Mouse (Mus musculus): ENCODE data around the gene Polr1a. TPM values are rescaled to one million over a fixed set of nuclear protein-coding genes. Genes with fewer than 3 reads are reported as not detected.
"Not testable (repeated sequence)": the region's sequence is repeated elsewhere in the genome, so short reads cannot be mapped to it uniquely, and the experiment has no call there.

The Polr1a gene
- polyA plus RNA-seq, 1 experiment from 2014 or later: 41.6 TPM

DNA sequence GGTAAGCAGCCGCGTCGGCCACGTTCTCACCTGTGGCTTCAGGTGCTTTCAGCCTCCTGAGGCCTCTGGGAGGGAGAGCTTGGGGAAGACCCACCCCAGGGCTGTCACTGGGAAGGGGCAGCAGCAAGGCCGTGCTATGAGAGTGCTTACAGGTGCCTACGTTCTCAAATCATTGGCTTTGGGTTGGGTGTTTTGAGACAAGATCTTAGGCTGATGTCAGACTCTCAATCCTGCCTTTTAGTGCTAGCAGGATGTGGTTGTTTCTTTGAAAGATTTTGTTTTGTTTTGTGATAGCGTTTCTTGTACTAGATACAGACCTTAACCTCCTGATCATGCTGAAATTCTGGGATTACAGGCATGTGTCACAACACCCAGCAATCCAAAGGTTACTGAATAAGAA is 11.9 kb downstream of the Polr1a start:
- Histone ChIP-seq H3K36me3 (peaks cover 96% of the 10 kb centered on the region), H3K27me3 (no peaks in the 10 kb centered on the region), H3K4me2 (no peak overlapping the region), H3K4me1 (replicated peaks) (no peaks in the 10 kb centered on the region), H3K9ac (replicated peaks) (no peak overlapping the region), H3K27ac (no peak overlapping the region), H3K9me3 (no peaks in the 10 kb centered on the region), H3K4me3 (replicated peaks) (no peak overlapping the region)
- ATAC-seq (ENCODE audit: insufficient number of reproducible peaks, insufficient read depth, low FRiP score, low TSS enrichment, low read depth): no peak
- 93% methylated on average over 7 of the region's 7 CpGs for WGBS

DNA sequence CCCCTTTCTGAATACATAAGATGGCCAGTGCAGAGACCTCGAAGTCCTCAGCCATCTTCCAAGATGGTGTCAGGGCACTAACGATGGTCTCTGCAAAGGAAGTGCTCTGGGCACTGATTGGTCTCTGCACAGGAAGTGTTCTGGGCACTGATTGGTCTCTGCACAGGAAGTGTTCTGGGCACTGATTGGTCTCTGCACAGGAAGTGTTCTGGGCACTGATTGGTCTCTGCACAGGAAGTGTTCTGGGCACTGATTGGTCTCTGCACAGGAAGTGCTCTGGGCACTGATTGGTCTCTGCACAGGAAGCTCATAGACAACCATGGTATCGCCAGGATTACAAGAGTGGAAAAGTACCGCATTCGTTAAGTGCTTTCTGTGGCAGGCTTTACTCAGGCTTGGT is 16.4 kb downstream of the Polr1a start:
- H3K27me3 ChIP-seq; H3K9ac ChIP-seq (replicated peaks); H3K9me3 ChIP-seq; H3K4me2 ChIP-seq; H3K4me3 ChIP-seq (replicated peaks); H3K27ac ChIP-seq; ATAC-seq (ENCODE audit: insufficient number of reproducible peaks, insufficient read depth, low FRiP score, low TSS enrichment, low read depth); H3K4me1 ChIP-seq (replicated peaks): not testable (repeated sequence)
- peaks cover 93% of the 10 kb centered on the region for H3K36me3 ChIP-seq
- 90% methylated on average over 5 of the region's 5 CpGs for WGBS

- Histone ChIP-seq H3K4me1 (replicated peaks) (no peaks in the 10 kb centered on the region; the same call in 1 of the 2 replicates), H3K4me2 (no peak overlapping the region), H3K9ac (replicated peaks) (no peak overlapping the region), H3K36me3 (peaks cover 93% of the 10 kb centered on the region), H3K9me3 (no peaks in the 10 kb centered on the region), H3K4me3 (replicated peaks) (no peak overlapping the region), H3K27ac (no peak overlapping the region), H3K27me3 (no peaks in the 10 kb centered on the region)
- no peak for ATAC-seq (ENCODE audit: insufficient number of reproducible peaks, insufficient read depth, low FRiP score, low TSS enrichment, low read depth)
Measured at GRCm38 (mm10) chr6:71927911-71928310, 19.1 kb downstream of the Polr1a start.

GRCm38 (mm10) chr6:71930053-71930452 is 21.2 kb downstream of the Polr1a start:
- no peaks in the 10 kb centered on the region for H3K9me3 ChIP-seq
- H3K4me1 ChIP-seq (replicated peaks): no peaks in the 10 kb centered on the region; the same call in 1 of the 2 replicates
- H3K36me3 ChIP-seq: peaks cover 89% of the 10 kb centered on the region
- WGBS: 60% methylated on average over 10 of the region's 10 CpGs
- H3K27me3 ChIP-seq: no peaks in the 10 kb centered on the region
- no peak overlapping the region for H3K4me2 ChIP-seq
- no peak for ATAC-seq (ENCODE audit: insufficient number of reproducible peaks, insufficient read depth, low FRiP score, low TSS enrichment, low read depth)
- no peak overlapping the region for H3K27ac ChIP-seq
- H3K9ac ChIP-seq (replicated peaks): no peak overlapping the region
- no peak overlapping the region for H3K4me3 ChIP-seq (replicated peaks)

DNA sequence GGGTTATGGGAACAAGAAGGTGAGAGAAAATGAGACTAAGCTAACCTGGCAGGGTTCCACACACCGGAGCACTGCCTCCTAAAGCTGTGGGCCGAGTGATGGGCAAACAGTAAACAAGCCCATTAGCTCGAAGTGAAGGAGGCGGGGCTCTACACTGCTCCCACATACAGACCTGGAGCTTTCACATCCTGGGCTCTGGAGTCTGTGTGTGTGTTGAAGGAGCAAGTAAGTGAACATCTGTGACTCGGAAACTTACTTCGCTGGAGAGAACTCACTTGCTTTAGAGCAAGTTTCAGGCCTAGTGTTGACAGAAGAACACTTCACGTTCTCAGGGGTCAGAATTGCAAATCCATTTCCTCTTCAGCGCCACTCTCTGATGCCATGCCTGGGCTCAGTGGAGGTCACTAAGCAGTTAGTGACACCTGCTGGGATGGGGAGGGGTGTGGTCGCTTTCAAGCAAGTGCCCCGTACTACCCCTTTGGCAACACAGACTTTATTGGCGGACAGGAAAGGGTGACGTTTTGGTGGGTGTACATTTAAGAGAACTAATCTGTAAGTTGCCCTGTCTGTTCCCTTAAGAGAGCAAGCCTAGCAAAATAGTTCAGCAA is 22.1 kb downstream of the Polr1a start:
- peaks cover 89% of the 10 kb centered on the region for H3K36me3 ChIP-seq
- no peak overlapping the region for H3K4me2 ChIP-seq
- H3K27me3 ChIP-seq: no peaks in the 10 kb centered on the region
- 0 out of 2 replicates have a peak overlapping the region, but pooled peaks have one; percentile 23 for H3K9ac ChIP-seq (replicated peaks)
- H3K4me1 ChIP-seq (replicated peaks): no peaks in the 10 kb centered on the region; the same call in 1 of the 2 replicates
- H3K27ac ChIP-seq: no peak overlapping the region
- no peak overlapping the region for H3K4me3 ChIP-seq (replicated peaks)
- H3K9me3 ChIP-seq: no peaks in the 10 kb centered on the region
- 72% methylated on average over 12 of the region's 12 CpGs for WGBS
- ATAC-seq (ENCODE audit: insufficient number of reproducible peaks, insufficient read depth, low FRiP score, low TSS enrichment, low read depth): no peak

GRCm38 (mm10) chr6:71932347-71932746 is 23.5 kb downstream of the Polr1a start:
- peaks cover 89% of the 10 kb centered on the region for H3K36me3 ChIP-seq
- H3K4me1 ChIP-seq (replicated peaks): no peaks in the 10 kb centered on the region; the same call in 1 of the 2 replicates
- no peak overlapping the region for H3K4me3 ChIP-seq (replicated peaks)
- ATAC-seq (ENCODE audit: insufficient number of reproducible peaks, insufficient read depth, low FRiP score, low TSS enrichment, low read depth): no peak
- H3K4me2 ChIP-seq: no peak overlapping the region
- H3K9me3 ChIP-seq: no peaks in the 10 kb centered on the region
- H3K27me3 ChIP-seq: no peaks in the 10 kb centered on the region
- H3K9ac ChIP-seq (replicated peaks): no peak overlapping the region
- 82% methylated on average over 5 of the region's 5 CpGs for WGBS
- H3K27ac ChIP-seq: no peak overlapping the region

DNA sequence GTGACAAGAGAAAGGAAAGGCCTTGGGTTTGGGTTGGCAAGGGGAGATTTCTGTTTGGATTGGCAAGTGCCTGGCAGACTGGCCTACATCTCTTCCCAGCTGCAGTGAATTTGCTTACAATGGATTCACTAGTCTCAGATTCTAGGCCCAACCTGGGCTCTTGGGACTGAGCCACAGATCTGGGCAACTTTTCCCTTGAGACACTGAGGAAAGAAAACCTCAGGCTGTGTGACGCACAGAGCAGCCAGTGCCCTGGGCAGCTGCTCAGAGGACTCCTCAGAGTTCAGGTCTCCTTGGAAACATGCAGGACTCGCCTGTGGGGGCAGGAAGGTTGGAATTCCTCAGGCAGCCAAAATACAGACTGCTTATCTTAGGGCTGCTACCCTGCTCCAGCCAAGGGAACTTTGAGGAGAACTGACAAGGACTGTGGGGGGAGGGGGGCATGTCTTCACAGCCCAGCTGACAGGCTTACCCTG is 25.3 kb downstream of the Polr1a start:
- 59% methylated on average over 2 of the region's 2 CpGs for WGBS
- no peaks in the 10 kb centered on the region for H3K9me3 ChIP-seq
- H3K36me3 ChIP-seq: peaks cover 92% of the 10 kb centered on the region
- H3K4me2 ChIP-seq: no peak overlapping the region
- H3K27ac ChIP-seq: no peak overlapping the region
- no peak for ATAC-seq (ENCODE audit: insufficient number of reproducible peaks, insufficient read depth, low FRiP score, low TSS enrichment, low read depth)
- H3K4me3 ChIP-seq (replicated peaks): no peak overlapping the region
- no peaks in the 10 kb centered on the region; the same call in 1 of the 2 replicates for H3K4me1 ChIP-seq (replicated peaks)
- no peaks in the 10 kb centered on the region for H3K27me3 ChIP-seq
- H3K9ac ChIP-seq (replicated peaks): no peak overlapping the region

DNA sequence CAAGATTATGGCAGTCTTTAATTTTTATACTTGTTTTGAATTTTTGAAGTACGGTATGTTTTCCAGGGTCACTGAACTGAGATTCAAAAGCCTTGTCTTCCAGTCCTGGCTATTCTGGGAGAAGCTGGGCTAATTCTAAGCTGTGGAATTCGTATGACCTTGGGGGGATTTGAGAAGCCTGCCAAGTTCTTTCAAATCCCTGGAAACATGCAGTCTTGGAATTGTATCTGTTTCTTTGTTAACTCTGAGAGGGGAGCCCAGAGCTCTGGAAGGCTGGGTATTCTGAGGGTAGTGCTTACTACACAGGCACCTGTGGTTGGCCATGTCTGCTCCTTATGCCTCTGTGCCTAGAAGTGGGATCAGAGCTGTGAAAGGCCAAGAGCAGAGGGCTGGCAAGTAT is 26.9 kb downstream of the Polr1a start:
- no peak for ATAC-seq (ENCODE audit: insufficient number of reproducible peaks, insufficient read depth, low FRiP score, low TSS enrichment, low read depth)
- H3K9me3 ChIP-seq: no peaks in the 10 kb centered on the region
- H3K36me3 ChIP-seq: peaks cover 79% of the 10 kb centered on the region
- no peak overlapping the region for H3K4me3 ChIP-seq (replicated peaks)
- H3K4me1 ChIP-seq (replicated peaks): no peaks in the 10 kb centered on the region; the same call in 1 of the 2 replicates
- H3K4me2 ChIP-seq: no peak overlapping the region
- H3K27me3 ChIP-seq: no peaks in the 10 kb centered on the region
- WGBS: 82% methylated on average over 2 of the region's 2 CpGs
- H3K9ac ChIP-seq (replicated peaks): no peak overlapping the region
- H3K27ac ChIP-seq: no peak overlapping the region

GRCm38 (mm10) chr6:71940912-71941311 is 32.1 kb downstream of the Polr1a start:
- H3K9me3 ChIP-seq: no peaks in the 10 kb centered on the region
- H3K4me1 ChIP-seq (replicated peaks): no peaks in the 10 kb centered on the region; the same call in 1 of the 2 replicates
- peaks cover 65% of the 10 kb centered on the region for H3K36me3 ChIP-seq
- no peak overlapping the region for H3K4me2 ChIP-seq
- no peak overlapping the region for H3K4me3 ChIP-seq (replicated peaks)
- H3K27me3 ChIP-seq: no peaks in the 10 kb centered on the region
- 39% methylated on average over 6 of the region's 6 CpGs for WGBS
- no peak for ATAC-seq (ENCODE audit: insufficient number of reproducible peaks, insufficient read depth, low FRiP score, low TSS enrichment, low read depth)
- H3K27ac ChIP-seq: peak overlapping the region; percentile 35; the same call in 1 of the 2 replicates
- H3K9ac ChIP-seq (replicated peaks): no peak overlapping the region

GRCm38 (mm10) chr6:71945101-71945500 is 36.2 kb downstream of the Polr1a start:
- Histone ChIP-seq H3K36me3 (peaks cover 66% of the 10 kb centered on the region), H3K27me3 (no peaks in the 10 kb centered on the region), H3K4me3 (replicated peaks) (no peak overlapping the region), H3K4me1 (replicated peaks) (no peaks in the 10 kb centered on the region; the same call in 1 of the 2 replicates), H3K4me2 (no peak overlapping the region), H3K9ac (replicated peaks) (no peak overlapping the region), H3K27ac (no peak overlapping the region), H3K9me3 (no peaks in the 10 kb centered on the region)
- no peak for ATAC-seq (ENCODE audit: insufficient number of reproducible peaks, insufficient read depth, low FRiP score, low TSS enrichment, low read depth)
- WGBS: 90% methylated on average over 6 of the region's 6 CpGs

GRCm38 (mm10) chr6:71946121-71946520 is 37.3 kb downstream of the Polr1a start:
- 93% methylated on average over 8 of the region's 8 CpGs for WGBS
- ATAC-seq (ENCODE audit: insufficient number of reproducible peaks, insufficient read depth, low FRiP score, low TSS enrichment, low read depth): no peak

GRCm38 (mm10) chr6:71949721-71950120 is 40.9 kb downstream of the Polr1a start:
- no peak for ATAC-seq (ENCODE audit: insufficient number of reproducible peaks, insufficient read depth, low FRiP score, low TSS enrichment, low read depth)
- no peaks in the 10 kb centered on the region for H3K9me3 ChIP-seq
- no peak overlapping the region for H3K4me2 ChIP-seq
- H3K4me3 ChIP-seq (replicated peaks): no peak overlapping the region
- no peaks in the 10 kb centered on the region for H3K4me1 ChIP-seq (replicated peaks)
- 73% methylated on average over 3 of the region's 3 CpGs for WGBS
- peaks cover 83% of the 10 kb centered on the region for H3K36me3 ChIP-seq
- H3K27ac ChIP-seq: no peak overlapping the region
- H3K9ac ChIP-seq (replicated peaks): no peak overlapping the region
- no peaks in the 10 kb centered on the region for H3K27me3 ChIP-seq

More at GRCm38 (mm10) chr6:71946121-71946520, 37.3 kb downstream of the Polr1a start:
- H3K4me3 ChIP-seq (replicated peaks): no peak overlapping the region
- H3K9me3 ChIP-seq: no peaks in the 10 kb centered on the region
- no peak overlapping the region for H3K9ac ChIP-seq (replicated peaks)
- H3K27ac ChIP-seq: no peak overlapping the region
- H3K4me2 ChIP-seq: no peak overlapping the region
- no peaks in the 10 kb centered on the region; the same call in 1 of the 2 replicates for H3K4me1 ChIP-seq (replicated peaks)
- H3K27me3 ChIP-seq: no peaks in the 10 kb centered on the region
- peaks cover 72% of the 10 kb centered on the region for H3K36me3 ChIP-seq

Data from limb, embryonic 12.5 days (tissue).